ENCODE assay signal across 11 mouse cellular contexts in the genomic region with DNA sequence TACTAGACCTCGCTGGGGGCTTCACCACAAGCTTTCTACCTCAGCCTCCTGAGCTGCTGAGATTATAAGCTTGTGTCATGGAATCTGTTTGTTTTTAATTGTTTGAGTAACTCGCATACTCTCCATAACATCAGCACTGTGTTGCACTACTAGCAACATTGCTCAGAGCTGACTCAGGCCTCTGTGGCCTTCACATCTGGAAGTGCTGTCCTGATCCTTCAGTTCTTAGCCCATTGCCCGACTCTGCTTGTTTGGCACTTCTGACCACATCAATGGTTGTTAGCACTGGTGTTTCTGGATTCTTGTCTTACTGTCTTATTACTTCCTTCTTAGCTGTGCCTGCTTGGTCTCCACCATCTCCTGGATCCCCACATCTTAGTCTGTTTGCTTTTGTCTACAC.
"Had no signal": no experiment of that assay in that cellular context is flagged by ENCODE, and none has a peak within 500 bp of the region (broad histone marks: within the 10 kb centered on the region; RNA-seq: fewer than 3 reads in every experiment).

No protein-coding gene starts in this region.

- DNase-seq: kidney, postnatal 14 days; kidney, postnatal 4 days; left cerebral cortex, postnatal 4 days; liver; lung, adult 18-20 months; lung, postnatal 14 days; lung, postnatal 4 days; midbrain, embryonic 14.5 days; right cerebral cortex, postnatal 14 days; right cerebral cortex, postnatal 4 days; thymus, postnatal 25 days had no signal
